9 mouse cellular contexts compared by ENCODE assay signal in genomic region chr9:96394910-96395690, GRCm38 (mm10). TPM values are rescaled to one million over a fixed set of nuclear protein-coding genes. Genes with fewer than 3 reads are reported as not detected.
DNase-seq lines count a peak whose midpoint lies in the region; ATAC-seq lines count a peak whose summit lies in the region.
"Had no signal": no experiment of that assay in that cellular context is flagged by ENCODE, and none has a peak within 500 bp of the region (broad histone marks: within the 10 kb centered on the region; RNA-seq: fewer than 3 reads in every experiment).

No protein-coding gene starts in this region.

- ATAC-seq in intestine, embryonic 16.5 days = peak; percentile 63

- H3K27me3 ChIP-seq in intestine, embryonic 16.5 days (replicated peaks; ENCODE audit: control insufficient read depth, insufficient read depth, low read length) = no peaks in the 10 kb centered on the region

- H3K9me3 ChIP-seq in intestine, embryonic 16.5 days (ENCODE audit: control insufficient read depth, low read length) = no peaks in the 10 kb centered on the region

- H3K36me3 ChIP-seq in intestine, embryonic 16.5 days (ENCODE audit: control insufficient read depth, insufficient read depth, low read length) = no peaks in the 10 kb centered on the region

- H3K4me3 ChIP-seq in intestine, embryonic 16.5 days (ENCODE audit: low read length) = no peak overlapping the region

- no peak overlapping the region for H3K4me2 ChIP-seq in intestine, embryonic 16.5 days (ENCODE audit: low read depth, low read length)

- WGBS in intestine, embryonic 16.5 days = 50% methylated on average over 16 of the region's 16 CpGs

- peak; percentile 91 for DNase-seq in CD4-positive helper T cell, adult 2 months (ENCODE audit: low read depth, low spot score)
- peak; percentile 69 to 71 for DNase-seq in CD8-positive naive resting alpha-beta T cell, adult 2 months (ENCODE audit: low read depth in 2 of 2, low spot score in 2 of 2)
- DNase-seq in naive thymus-derived CD4-positive, alpha-beta T cell, adult 2 months (ENCODE audit: low read depth) = peak; percentile 92
- DNase-seq in cerebellum, postnatal 4 days (ENCODE audit: low spot score in 2 of 2) = no peak
- no peak for DNase-seq in right cerebral cortex, postnatal 10 days (ENCODE audit: low spot score in 2 of 2)
- DNase-seq in adrenal gland, adult 18-20 months (ENCODE audit: low spot score in 2 of 2) = no peak
- DNase-seq: embryo, embryonic 11 days; kidney, adult 11 months had no signal

- H3K4me1 ChIP-seq in intestine, embryonic 16.5 days (ENCODE audit: control insufficient read depth, insufficient read depth, low read length) = peaks cover 5% of the 10 kb centered on the region; the same call in 1 of the 2 replicates

- no peak overlapping the region for H3K27ac ChIP-seq in intestine, embryonic 16.5 days (ENCODE audit: low read length)

- no peak overlapping the region for H3K9ac ChIP-seq in intestine, embryonic 16.5 days (ENCODE audit: low read depth, low read length)

RNA-seq across cellular contexts. Expression of gene Atp1b3, which starts 30.9 kb away (rescaled TPM):
- polyA plus RNA-seq in intestine, embryonic 16.5 days (2015; fragmentation: Nextera tagmentation; extraction: Ambion mirVana) = 121 and 129 TPM in 2 replicates
- 100 to 1,000 TPM; 169 to 187 TPM for total RNA-seq in adrenal gland, adult 18-20 months (2021)

Comparison
In these comparisons a context has a peak if more than half of its experiments do, and no peak if none do; other contexts are left out.
1. DNase-seq: peak in CD4-positive helper T cell, adult 2 months (single experiment), CD8-positive naive resting alpha-beta T cell, adult 2 months (2 of 2) and naive thymus-derived CD4-positive, alpha-beta T cell, adult 2 months (single experiment); none in cerebellum, postnatal 4 days (0 of 2), right cerebral cortex, postnatal 10 days (0 of 2) and adrenal gland, adult 18-20 months (0 of 2).